Mouse (Mus musculus) right cerebral cortex, postnatal 14 days (tissue): ENCODE results near the gene 9830107B12Rik.
"Not testable (repeated sequence)": the region's sequence is repeated elsewhere in the genome, so short reads cannot be mapped to it uniquely, and the experiment has no call there.

Source experiments
- DNase-seq: peaks from one replicate; pipeline ENCODE4 v3.0.0; 2022

The 9830107B12Rik gene

DNA sequence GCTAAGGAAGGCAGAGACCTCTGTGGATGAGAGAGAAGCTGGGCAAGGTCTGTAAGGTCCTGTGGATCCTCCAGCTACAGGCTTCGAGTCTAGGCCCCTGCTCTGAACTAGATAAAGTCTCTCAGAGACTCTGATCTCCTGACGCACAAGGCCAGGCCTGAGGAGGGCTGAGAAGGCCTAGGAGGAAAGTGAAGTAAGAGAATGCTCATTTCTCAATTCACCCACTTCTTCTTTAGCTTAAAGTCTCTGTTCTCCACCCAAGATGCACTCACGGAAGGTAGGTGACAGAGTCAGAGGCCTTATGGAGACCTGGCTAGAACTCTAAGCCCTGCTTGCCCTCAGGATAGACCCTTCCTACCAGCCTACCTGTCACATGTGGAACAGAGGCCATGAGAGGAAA is at the start of gene 9830107B12Rik:
Gene 9830107B12Rik, minus strand, starts transcription at position 149 of the 400 bp plus-strand sequence.
- DNase-seq = no peak

GRCm38 (mm10) chr17:48192366-48192765 is 46.3 kb upstream of the 9830107B12Rik start:
- DNase-seq = no peak

GRCm38 (mm10) chr17:48185252-48185651 is 39.2 kb upstream of the 9830107B12Rik start:
- no peak for DNase-seq

- DNase-seq = not testable (repeated sequence)
Observed at GRCm38 (mm10) chr17:48167103-48167502, 21.0 kb upstream of the 9830107B12Rik start, which contains the start of gene A530064D06Rik. TSS of gene A530064D06Rik (minus strand) at chr17:48167275.

- no peak for DNase-seq
Observed at GRCm38 (mm10) chr17:48157382-48158076, 11.5 kb upstream of the 9830107B12Rik start.

- DNase-seq = no peak
Observed at GRCm38 (mm10) chr17:48132810-48133209, 13.3 kb downstream of the 9830107B12Rik start.

DNA sequence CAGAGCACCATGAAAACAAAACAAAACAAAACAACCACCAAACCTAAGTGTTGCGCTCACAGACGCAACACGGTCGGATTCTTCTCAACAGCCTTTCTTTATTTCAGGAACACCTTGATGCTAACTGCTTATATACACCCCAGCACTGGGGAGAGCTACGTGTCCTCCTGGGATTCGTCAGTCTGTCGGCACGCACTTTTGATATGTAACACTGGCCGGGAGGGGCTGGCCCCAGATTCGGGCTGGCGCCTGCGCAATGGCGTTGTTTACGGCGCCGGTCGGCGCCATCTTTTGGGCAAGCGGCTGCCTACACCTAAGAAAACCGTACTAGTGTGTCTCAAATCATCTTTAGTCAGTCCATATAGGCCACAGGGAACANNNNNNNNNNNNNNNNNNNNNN is 25.6 kb downstream of the 9830107B12Rik start:
- no peak for DNase-seq

GRCm38 (mm10) chr17:48119656-48120055 is 26.4 kb downstream of the 9830107B12Rik start:
- peak; percentile 77 for DNase-seq

GRCm38 (mm10) chr17:48118570-48118969 is 27.5 kb downstream of the 9830107B12Rik start:
- DNase-seq = no peak

DNA sequence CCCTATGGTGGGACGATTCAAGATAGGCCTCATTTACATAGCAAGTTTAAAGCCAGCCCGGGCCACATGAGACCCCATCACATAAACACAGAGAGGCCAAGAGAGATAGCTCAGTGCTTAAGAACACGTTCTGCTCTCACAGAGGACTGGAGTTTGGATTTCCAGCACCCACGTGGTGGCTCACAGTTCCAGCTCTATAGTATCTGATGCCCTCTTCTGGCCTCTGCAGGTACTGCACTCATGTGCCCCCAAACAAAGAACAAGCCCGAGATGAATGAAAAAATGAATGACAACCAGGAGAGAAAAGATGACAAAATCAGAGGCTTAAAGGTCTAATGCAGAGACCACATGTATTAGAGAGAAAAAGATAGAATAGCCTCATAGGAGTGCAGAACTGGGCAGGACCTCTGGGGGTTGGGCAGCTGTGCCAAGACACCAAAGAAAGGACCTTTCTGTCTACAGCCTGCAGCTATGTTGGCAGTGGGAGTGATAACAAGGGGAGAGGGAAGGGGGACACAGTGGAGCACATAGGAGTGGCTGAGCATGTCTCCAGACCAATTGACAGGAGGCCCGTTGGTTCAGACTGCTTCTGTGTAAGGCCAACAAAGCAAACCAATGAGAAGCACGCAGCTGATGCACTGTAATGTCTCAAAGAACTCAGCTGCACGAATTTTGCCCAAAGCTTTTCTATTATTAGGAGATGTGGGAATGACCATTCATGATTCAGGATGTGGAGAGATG is 35.4 kb downstream of the 9830107B12Rik start:
- peak; percentile 39 for DNase-seq

DNA sequence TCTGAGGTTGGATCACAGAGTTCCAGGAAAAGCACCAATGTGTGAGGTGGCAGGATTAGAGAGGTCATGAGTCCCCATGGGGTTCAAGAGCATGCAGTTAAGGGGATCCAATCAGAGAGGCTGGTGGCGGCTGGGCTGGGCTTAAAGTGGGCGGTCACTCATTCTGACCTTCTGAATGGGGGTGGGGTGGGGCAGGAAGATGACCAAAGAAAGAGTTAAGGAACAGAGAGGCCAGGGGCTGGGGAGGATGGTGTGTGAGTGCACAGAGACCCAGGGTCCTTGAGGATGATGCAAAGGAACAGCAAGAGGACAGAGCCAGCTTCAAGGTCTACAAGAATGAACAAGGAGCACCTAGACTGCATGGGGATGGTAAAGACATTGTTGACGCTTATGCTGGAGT is 37.5 kb downstream of the 9830107B12Rik start:
- no peak for DNase-seq

- no peak for DNase-seq
Observed at GRCm38 (mm10) chr17:48107862-48108261, 38.2 kb downstream of the 9830107B12Rik start.

DNA sequence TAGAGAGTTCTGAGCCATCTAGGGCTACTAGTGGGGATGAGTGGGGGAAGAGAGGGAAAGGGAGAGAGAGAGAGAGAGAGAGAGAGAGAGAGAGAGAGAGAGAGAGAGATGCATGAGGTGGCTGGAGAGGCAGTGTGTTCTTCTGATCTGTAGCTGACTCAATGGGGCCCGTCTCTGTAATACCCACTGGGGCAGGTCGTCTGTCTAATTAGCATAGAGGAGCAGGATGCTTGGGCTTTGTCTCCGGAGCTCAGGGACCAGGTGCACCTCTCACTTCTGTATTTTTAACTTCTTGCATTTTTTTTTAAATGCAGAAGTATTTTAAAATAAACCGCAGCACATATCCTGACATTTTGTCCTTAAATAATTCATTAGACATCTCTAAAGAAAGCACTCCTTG is 38.7 kb downstream of the 9830107B12Rik start:
- no peak for DNase-seq

DNA sequence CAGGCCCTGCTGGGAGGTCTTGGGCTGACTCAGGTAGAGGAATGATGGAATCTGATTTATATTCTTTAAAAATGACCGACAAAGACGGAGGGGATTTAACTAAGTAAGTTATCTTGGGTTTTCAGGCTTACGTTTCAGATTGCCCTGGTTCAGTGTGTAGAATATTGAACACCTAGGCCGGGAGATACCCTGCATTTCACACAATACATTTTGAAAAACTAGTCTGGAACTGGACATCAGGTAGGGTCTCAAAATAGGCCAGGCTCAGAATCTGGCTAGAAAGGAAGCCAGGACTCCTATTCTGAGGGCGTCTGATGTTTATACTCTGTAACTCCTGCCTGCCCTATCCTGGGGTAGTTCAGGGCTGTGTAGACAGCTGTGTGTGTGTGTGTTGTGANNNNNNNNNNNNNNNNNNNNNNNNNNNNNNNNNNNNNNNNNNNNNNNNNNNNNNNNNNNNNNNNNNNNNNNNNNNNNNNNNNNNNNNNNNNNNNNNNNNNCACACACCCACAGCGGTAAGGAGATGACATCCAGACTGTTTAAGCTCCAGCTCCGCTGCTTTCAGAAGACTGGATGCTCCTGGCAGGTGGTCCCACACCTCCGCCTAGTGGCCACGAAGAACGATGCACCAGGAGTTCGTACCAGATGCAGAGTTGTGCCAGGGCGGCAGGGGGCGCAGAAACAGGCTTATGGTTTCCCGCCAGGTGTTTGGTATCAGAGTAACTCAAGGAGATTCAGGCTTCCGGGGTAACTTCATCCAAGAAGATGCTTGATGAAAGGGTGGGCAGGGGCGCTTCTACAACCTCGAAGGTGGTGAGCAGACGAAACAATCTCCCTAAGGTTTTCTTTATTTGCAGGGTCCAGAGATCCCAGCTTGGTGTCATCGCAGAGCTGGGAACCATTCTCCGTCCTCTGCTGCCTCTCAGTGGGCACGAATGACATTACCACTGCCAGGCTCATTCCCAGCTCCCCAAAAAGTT is 45.3 kb downstream of the 9830107B12Rik start:
- DNase-seq = peak; percentile 84

GRCm38 (mm10) chr17:48099312-48099711 is 46.8 kb downstream of the 9830107B12Rik start:
- no peak for DNase-seq

- no peak for DNase-seq
Observed at GRCm38 (mm10) chr17:48098528-48098890, 47.6 kb downstream of the 9830107B12Rik start.

- no peak for DNase-seq
Observed at GRCm38 (mm10) chr17:48097743-48098527, 48.1 kb downstream of the 9830107B12Rik start.

GRCm38 (mm10) chr17:48097011-48097742 is 48.9 kb downstream of the 9830107B12Rik start:
- peak; percentile 41 for DNase-seq

- no peak for DNase-seq
Observed at GRCm38 (mm10) chr17:48096321-48096720, 49.7 kb downstream of the 9830107B12Rik start.

DNA sequence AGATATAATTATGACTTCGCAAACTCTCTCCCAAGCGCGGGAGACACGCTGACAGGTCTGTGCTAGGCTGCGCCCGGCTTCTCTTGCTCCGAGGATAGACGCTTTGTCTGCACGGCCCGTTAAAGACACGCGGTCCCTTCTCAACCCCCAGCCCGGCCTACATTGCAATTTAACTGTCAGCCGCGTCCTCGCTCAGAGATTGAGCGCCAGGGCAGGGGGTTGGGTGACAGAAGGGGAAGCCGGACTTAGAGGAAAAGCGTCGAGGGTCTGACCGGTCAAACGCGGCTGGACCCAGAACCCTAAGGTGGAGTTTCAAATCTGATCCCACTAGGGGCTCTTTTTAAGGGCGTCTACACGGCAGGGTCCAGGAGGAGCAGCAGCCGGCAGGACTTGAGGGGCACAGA is 50.3 kb downstream of the 9830107B12Rik start:
- DNase-seq = no peak
